12 mouse cellular contexts compared by ENCODE assay signal in the genomic region with DNA sequence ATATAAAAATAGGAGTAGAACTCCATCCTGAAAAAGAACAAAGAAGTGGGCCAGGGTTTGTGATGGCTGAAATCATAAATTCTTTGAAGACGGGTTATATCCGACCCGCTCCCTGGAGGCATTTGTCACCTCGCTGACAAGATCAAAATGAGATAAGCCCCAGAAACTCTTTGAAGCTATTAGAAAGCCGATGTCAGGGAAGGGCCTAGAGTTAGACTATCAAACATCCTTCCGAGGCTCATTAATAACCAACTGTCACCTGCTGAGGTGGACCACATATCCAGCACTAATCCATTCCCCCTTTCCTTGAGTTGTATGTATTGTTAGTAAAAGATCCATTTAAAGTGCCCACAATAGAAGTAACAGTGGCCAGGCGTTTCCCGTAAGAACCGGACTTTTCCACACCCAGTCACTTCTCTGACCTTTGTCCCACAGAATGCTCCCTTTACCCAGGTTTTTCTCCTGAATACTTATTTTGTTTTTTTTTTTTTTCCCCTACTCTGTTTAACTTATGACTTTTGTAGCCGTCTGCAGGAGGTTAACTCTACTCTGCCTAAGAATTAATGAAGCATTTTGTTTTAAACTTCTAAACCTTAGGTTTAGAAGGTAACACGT.
"Had no signal": no experiment of that assay in that cellular context is flagged by ENCODE, and none has a peak within 500 bp of the region (broad histone marks: within the 10 kb centered on the region; RNA-seq: fewer than 3 reads in every experiment).

No protein-coding gene starts in this region.

- DNase-seq: layer of hippocampus, adult 9-11 months; layer of hippocampus, postnatal 36 days; lung, adult 18-20 months; right cerebral cortex, adult 18-20 months; right cerebral cortex, postnatal 25 days; thymus, postnatal 36 days had no signal

- ATAC-seq: midbrain, embryonic 13.5 days had no signal

- H3K27ac ChIP-seq: kidney, postnatal 0 days; limb, embryonic 13.5 days; liver, embryonic 14.5 days; midbrain, embryonic 13.5 days; neural tube, embryonic 15.5 days had no signal

- H3K9ac ChIP-seq: limb, embryonic 13.5 days; liver, embryonic 14.5 days; midbrain, embryonic 13.5 days; neural tube, embryonic 15.5 days had no signal

- H3K4me1 ChIP-seq: midbrain, embryonic 13.5 days had no signal

- H3K4me3 ChIP-seq: limb, embryonic 13.5 days; midbrain, embryonic 13.5 days; myocyte; neural tube, embryonic 15.5 days had no signal

- H3K27me3 ChIP-seq: limb, embryonic 13.5 days; midbrain, embryonic 13.5 days; neural tube, embryonic 15.5 days had no signal

- H3K36me3 ChIP-seq: midbrain, embryonic 13.5 days; neural tube, embryonic 15.5 days had no signal

- H3K9me3 ChIP-seq: limb, embryonic 13.5 days; midbrain, embryonic 13.5 days; neural tube, embryonic 15.5 days had no signal

- H3K4me2 ChIP-seq: limb, embryonic 13.5 days; midbrain, embryonic 13.5 days; neural tube, embryonic 15.5 days had no signal
